Mouse (Mus musculus) intestine, embryonic 16.5 days (tissue): ENCODE measurements around the gene Fam227b. TPM values are rescaled to one million over a fixed set of nuclear protein-coding genes. Genes with fewer than 3 reads are reported as not detected.

Source experiments
- ATAC-seq: fragments of 200-750 bp; cut with Nextera tagmentation; 2 replicates; pipeline ENCODE4 v1.8.0; 2017; ENCODE audit warnings: moderate TSS enrichment, moderate library complexity
- H3K27ac ChIP-seq: fragments of 300-500 bp; sonication (generic); 2 replicates; pipeline ENCODE4 v1.5.1; 2014; ENCODE audit warnings: mild to moderate bottlenecking, low read length
- H3K27me3 ChIP-seq: fragments of 300-500 bp; sonication (generic); replicated peaks from 2 replicates; pipeline ENCODE4 v1.6.1; 2014; ENCODE audit warnings: low read length, control low read depth, mixed read lengths; ENCODE audit not compliant: control insufficient read depth, insufficient read depth
- H3K36me3 ChIP-seq: fragments of 300-500 bp; sonication (generic); 2 replicates; pipeline ENCODE4 v1.6.1; 2014; ENCODE audit warnings: low read length, control low read depth; ENCODE audit not compliant: control insufficient read depth, insufficient read depth
- H3K4me1 ChIP-seq: fragments of 300-500 bp; sonication (generic); 2 replicates; pipeline ENCODE4 v1.6.1; 2014; ENCODE audit warnings: low read length, control low read depth, mixed read lengths; ENCODE audit not compliant: control insufficient read depth, insufficient read depth
- H3K4me2 ChIP-seq: fragments of 300-500 bp; sonication (generic); 2 replicates; pipeline ENCODE4 v1.6.1; 2014; ENCODE audit warnings: low read depth, low read length, control low read depth
- H3K4me3 ChIP-seq: fragments of 300-500 bp; sonication (generic); 2 replicates; pipeline ENCODE4 v1.5.1; 2014; ENCODE audit warnings: mild to moderate bottlenecking, low read length
- H3K9ac ChIP-seq: fragments of 300-500 bp; sonication (generic); 2 replicates; pipeline ENCODE4 v1.6.1; 2014; ENCODE audit warnings: low read depth, low read length
- H3K9me3 ChIP-seq: fragments of 300-500 bp; sonication (generic); 2 replicates; pipeline ENCODE4 v1.6.1; 2016; ENCODE audit warnings: low read length, control low read depth; ENCODE audit not compliant: control insufficient read depth
- WGBS: fragments of 180-500 bp; shearing (Covaris S2); extraction: QIAGEN DNeasy Blood & Tissue Kit; methylation state at CpG from one replicate; pipeline ENCODE4 v1.1.7; 2014; 5-methylcytosine and 5-hydroxymethylcytosine counted together
- polyA plus RNA-seq: library from polyadenylated mRNA; unstranded; fragments of >200 nt; fragmentation: Nextera tagmentation; extraction: Ambion mirVana; gene quantifications from 2 replicates; pipeline ENCODE4 v1.2.1, GENCODE M21; 2015

The Fam227b gene
- polyA plus RNA-seq, 1 experiment from 2014 or later: not detected

DNA sequence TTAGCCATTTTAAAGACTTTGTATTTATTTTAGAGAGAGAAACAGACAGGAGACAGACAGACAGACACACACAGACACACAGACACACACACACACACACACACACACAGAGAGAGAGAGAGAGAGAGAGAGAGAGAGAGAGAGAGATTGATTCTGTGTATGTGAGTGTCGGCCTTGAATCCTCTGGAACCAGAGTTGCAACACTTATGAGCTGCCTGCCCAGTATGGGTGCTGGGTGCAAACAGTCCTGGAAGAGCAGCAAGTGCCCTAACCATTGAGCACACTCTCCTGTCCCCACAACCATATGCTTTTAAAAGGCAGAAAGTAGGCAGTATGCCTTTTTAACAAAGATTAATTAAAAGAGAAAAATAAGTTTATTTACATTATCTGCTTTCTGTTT, 183.0 kb downstream of the Fam227b start:
- no peaks in the 10 kb centered on the region for H3K36me3 ChIP-seq
- H3K27ac ChIP-seq: no peak overlapping the region
- H3K4me3 ChIP-seq: no peak overlapping the region
- no peaks in the 10 kb centered on the region for H3K9me3 ChIP-seq
- no peak overlapping the region for H3K4me2 ChIP-seq
- ATAC-seq: no peak
- no peak overlapping the region for H3K9ac ChIP-seq
- no peaks in the 10 kb centered on the region for H3K4me1 ChIP-seq
- no peaks in the 10 kb centered on the region for H3K27me3 ChIP-seq
- WGBS: 86% methylated on average over 1 of the region's 1 CpGs

DNA sequence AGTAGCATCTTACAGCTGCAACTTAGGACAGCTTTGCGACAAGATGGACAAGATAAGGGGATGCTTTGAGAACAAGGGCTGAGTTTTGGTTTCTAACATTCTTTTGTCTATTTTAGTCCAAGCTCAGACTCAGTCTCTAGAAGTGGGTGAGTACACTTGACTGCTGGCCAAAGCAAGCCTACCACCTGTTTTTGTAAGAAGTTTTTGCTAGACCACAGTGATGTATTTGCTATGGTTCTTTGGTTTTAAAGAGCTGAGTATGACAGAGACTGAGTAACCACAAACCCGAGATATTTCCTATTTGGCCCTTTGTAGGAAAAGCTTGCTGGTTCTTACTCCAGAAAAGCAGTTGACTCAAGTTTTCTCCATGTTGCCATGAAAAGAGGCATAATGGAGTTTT, 203.6 kb downstream of the Fam227b start:
- WGBS: 93% methylated on average over 2 of the region's 2 CpGs
- H3K4me1 ChIP-seq: no peaks in the 10 kb centered on the region

GRCm38 (mm10) chr2:125943301-125943700, 208.5 kb downstream of the Fam227b start:
- Histone ChIP-seq H3K9me3 (no peaks in the 10 kb centered on the region), H3K27me3 (no peaks in the 10 kb centered on the region), H3K27ac (no peak overlapping the region), H3K4me1 (no peaks in the 10 kb centered on the region), H3K9ac (no peak overlapping the region), H3K4me3 (no peak overlapping the region), H3K36me3 (no peaks in the 10 kb centered on the region), H3K4me2 (no peak overlapping the region)
- no peak for ATAC-seq
- WGBS: 71% methylated on average over 1 of the region's 1 CpGs

More for the DNA sequence above, 203.6 kb downstream of the Fam227b start:
- Histone ChIP-seq H3K36me3 (no peaks in the 10 kb centered on the region), H3K9me3 (no peaks in the 10 kb centered on the region), H3K4me2 (no peak overlapping the region), H3K9ac (no peak overlapping the region), H3K27me3 (no peaks in the 10 kb centered on the region), H3K27ac (no peak overlapping the region), H3K4me3 (no peak overlapping the region)
- no peak for ATAC-seq

- Histone ChIP-seq H3K9ac (no peak overlapping the region), H3K9me3 (no peaks in the 10 kb centered on the region), H3K4me1 (no peaks in the 10 kb centered on the region), H3K27ac (no peak overlapping the region), H3K27me3 (no peaks in the 10 kb centered on the region), H3K4me2 (no peak overlapping the region), H3K4me3 (no peak overlapping the region), H3K36me3 (no peaks in the 10 kb centered on the region)
- ATAC-seq: no peak
- WGBS: 75% methylated on average over 6 of the region's 6 CpGs
Measured at GRCm38 (mm10) chr2:125941111-125941785, 210.6 kb downstream of the Fam227b start.

- WGBS: 87% methylated on average over 6 of the region's 6 CpGs
- Histone ChIP-seq H3K9ac (no peak overlapping the region), H3K36me3 (no peaks in the 10 kb centered on the region), H3K4me2 (no peak overlapping the region), H3K4me1 (no peaks in the 10 kb centered on the region), H3K4me3 (no peak overlapping the region), H3K9me3 (no peaks in the 10 kb centered on the region), H3K27ac (no peak overlapping the region), H3K27me3 (no peaks in the 10 kb centered on the region)
- no peak for ATAC-seq
Measured at GRCm38 (mm10) chr2:125938993-125939642, 212.7 kb downstream of the Fam227b start.

GRCm38 (mm10) chr2:125936396-125936795, 215.4 kb downstream of the Fam227b start:
- Histone ChIP-seq H3K4me3 (no peak overlapping the region), H3K9ac (no peak overlapping the region), H3K4me1 (no peaks in the 10 kb centered on the region), H3K27me3 (no peaks in the 10 kb centered on the region), H3K27ac (no peak overlapping the region), H3K36me3 (0 out of 2 replicates have a peak, but pooled peaks cover 7% of the 10 kb centered on the region), H3K4me2 (no peak overlapping the region), H3K9me3 (no peaks in the 10 kb centered on the region)
- WGBS: 65% methylated on average over 5 of the region's 5 CpGs
- ATAC-seq: no peak

DNA sequence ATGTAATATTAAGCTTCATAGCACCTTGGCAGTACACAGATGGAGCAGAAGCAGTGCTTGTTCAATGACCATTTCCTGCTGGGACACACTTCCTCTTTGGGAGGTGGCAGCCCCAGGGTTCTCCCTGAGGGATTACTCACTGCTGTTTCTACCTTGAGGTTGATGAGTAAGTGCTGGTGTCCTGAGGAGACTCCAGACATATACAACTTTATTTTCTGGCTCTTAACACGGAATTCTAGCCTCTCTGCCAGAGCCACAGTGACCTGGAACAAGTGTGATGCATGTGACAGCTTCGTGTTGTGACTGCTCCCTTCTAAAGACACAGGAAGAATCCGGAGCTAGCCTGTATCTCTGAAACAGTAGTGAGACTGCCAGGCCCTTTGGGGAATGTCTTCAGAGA, 217.8 kb downstream of the Fam227b start:
- no peaks in the 10 kb centered on the region for H3K27me3 ChIP-seq
- no peaks in the 10 kb centered on the region for H3K9me3 ChIP-seq
- H3K27ac ChIP-seq: no peak overlapping the region
- H3K9ac ChIP-seq: no peak overlapping the region
- H3K4me1 ChIP-seq: no peaks in the 10 kb centered on the region
- H3K36me3 ChIP-seq: 0 out of 2 replicates have a peak, but pooled peaks cover 8% of the 10 kb centered on the region
- no peak overlapping the region for H3K4me2 ChIP-seq
- no peak overlapping the region for H3K4me3 ChIP-seq
- 74% methylated on average over 3 of the region's 3 CpGs for whole genome bisulfite sequencing
- ATAC-seq: no peak

Other genes starting within 250 kb of the Fam227b start
- gene Fgf7, start 117.3 kb downstream of the Fam227b start, polyA plus RNA-seq: 0.31 and 0.33 TPM in 2 replicates
- gene Dtwd1, start 137 bp upstream of the Fam227b start, polyA plus RNA-seq: 23.7 and 27.7 TPM in 2 replicates
- not detected in 2 replicates for gene Gm17555, start 63.1 kb upstream of the Fam227b start, polyA plus RNA-seq